In genomic region chr13:59585648-59586005, GRCm38 (mm10) we compare ENCODE assay signal across 8 mouse cellular contexts. TPM values are rescaled to one million over a fixed set of nuclear protein-coding genes. Genes with fewer than 3 reads are reported as not detected.
DNase-seq lines count a peak whose midpoint lies in the region; ATAC-seq and TF ChIP-seq lines count a peak whose summit lies in the region.

No protein-coding gene starts in this region.

- peak overlapping the region; percentile 81 for H3K4me3 ChIP-seq in kidney, embryonic 14.5 days (ENCODE audit: low read length)
- H3K4me3 ChIP-seq in ES-Bruce4 (ENCODE audit: low read depth, low read length) = peak overlapping the region; percentile 83
- H3K4me3 ChIP-seq in heart, embryonic 14.5 days (ENCODE audit: control insufficient read depth in 1 of 2, insufficient read depth in 1 of 2, low read depth in 1 of 2, low read length in 2 of 2) = peak overlapping the region; percentile 93 to 94
- H3K4me3 ChIP-seq in liver, embryonic 11.5 days (ENCODE audit: low read depth, low read length) = peak overlapping the region; percentile 93
- H3K4me3 ChIP-seq in neural tube, embryonic 13.5 days = peak overlapping the region; percentile 83

- no peak for TF ChIP-seq EP300 in ES-Bruce4 (IDR thresholded peaks at IDR 0.05; ENCODE audit: insufficient read depth, low read depth, low read length)

- H3K9ac ChIP-seq in kidney, embryonic 14.5 days (ENCODE audit: low read depth, low read length) = peak overlapping the region; percentile 80
- peak overlapping the region; percentile 87 for H3K9ac ChIP-seq in ES-Bruce4 (ENCODE audit: low read depth, poor library complexity, severe bottlenecking)
- peak overlapping the region; percentile 94 for H3K9ac ChIP-seq in heart, embryonic 14.5 days (ENCODE audit: low read length)
- peak overlapping the region; percentile 86 for H3K9ac ChIP-seq in liver, embryonic 11.5 days (ENCODE audit: low read depth, low read length)
- peak overlapping the region; percentile 90 for H3K9ac ChIP-seq in neural tube, embryonic 13.5 days

- peaks cover 20% of the 10 kb centered on the region for H3K4me1 ChIP-seq in kidney, embryonic 14.5 days (ENCODE audit: control insufficient read depth, insufficient read depth, low read length)
- H3K4me1 ChIP-seq in ES-Bruce4 (ENCODE audit: control insufficient read depth, insufficient read depth, low read length) = no peaks in the 10 kb centered on the region
- peaks cover 0 to 16% of the 10 kb centered on the region in 2 experiments; a peak in 2 of 4 replicates for H3K4me1 ChIP-seq in heart, embryonic 14.5 days (ENCODE audit: control insufficient read depth in 2 of 2, insufficient read depth in 2 of 2, low read length in 2 of 2)
- H3K4me1 ChIP-seq in liver, embryonic 11.5 days (replicated peaks; ENCODE audit: control insufficient read depth, insufficient read depth, low read length) = peaks cover 15% of the 10 kb centered on the region
- H3K4me1 ChIP-seq in neural tube, embryonic 13.5 days (replicated peaks) = peaks cover 40% of the 10 kb centered on the region

- no peak for TF ChIP-seq CTCF in ES-Bruce4 (IDR thresholded peaks at IDR 0.05; ENCODE audit: low read depth, low read length)

- peak overlapping the region; percentile 82 for H3K4me2 ChIP-seq in kidney, embryonic 14.5 days (replicated peaks; ENCODE audit: low read depth, low read length)
- H3K4me2 ChIP-seq in heart, embryonic 14.5 days (ENCODE audit: low read length) = peak overlapping the region; percentile 74
- H3K4me2 ChIP-seq in liver, embryonic 11.5 days = peak overlapping the region; percentile 96
- peak overlapping the region; percentile 89 for H3K4me2 ChIP-seq in neural tube, embryonic 13.5 days

- H3K27ac ChIP-seq in kidney, embryonic 14.5 days (ENCODE audit: low read depth, low read length) = peak overlapping the region; percentile 69; the same call in 1 of the 2 replicates
- H3K27ac ChIP-seq in ES-Bruce4 (ENCODE audit: insufficient read depth, low read length) = no peak overlapping the region
- peak overlapping the region; percentile 8 to 77 for H3K27ac ChIP-seq in heart, embryonic 14.5 days (replicated peaks in 1 of 2; ENCODE audit: control insufficient read depth in 1 of 2, insufficient read depth in 1 of 2, low read depth in 2 of 2, low read length in 2 of 2)
- H3K27ac ChIP-seq in liver, embryonic 11.5 days (ENCODE audit: low read depth, low read length) = peak overlapping the region; percentile 67
- H3K27ac ChIP-seq in neural tube, embryonic 13.5 days (replicated peaks) = peak overlapping the region; percentile 82

- TF ChIP-seq POLR2A in ES-Bruce4 (IDR thresholded peaks at IDR 0.05; ENCODE audit: insufficient read depth, low read length) = no peak

- H3K27me3 ChIP-seq in kidney, embryonic 14.5 days (ENCODE audit: control insufficient read depth, insufficient read depth, low read length) = no peaks in the 10 kb centered on the region
- no peaks in the 10 kb centered on the region for H3K27me3 ChIP-seq in ES-Bruce4 (ENCODE audit: control insufficient read depth, insufficient read depth, low read length, poor library complexity, severe bottlenecking)
- H3K27me3 ChIP-seq in heart, embryonic 14.5 days (ENCODE audit: control insufficient read depth, insufficient read depth, low read length) = no peaks in the 10 kb centered on the region
- H3K27me3 ChIP-seq in liver, embryonic 11.5 days (replicated peaks; ENCODE audit: control insufficient read depth, insufficient read depth, low read length) = no peaks in the 10 kb centered on the region
- H3K27me3 ChIP-seq in neural tube, embryonic 13.5 days = no peaks in the 10 kb centered on the region

- ATAC-seq in kidney, embryonic 14.5 days (ENCODE audit: low FRiP score, low TSS enrichment) = no peak
- no peak for ATAC-seq in heart, embryonic 14.5 days (ENCODE audit: insufficient number of reproducible peaks, insufficient read depth, low FRiP score, low read depth)
- no peak for ATAC-seq in liver, embryonic 11.5 days (replicated peaks; ENCODE audit: low FRiP score)
- ATAC-seq in neural tube, embryonic 13.5 days (ENCODE audit: low read depth) = no peak

- no peak for DNase-seq in kidney, postnatal 4 days
- peak; percentile 71 for DNase-seq in cerebellum, adult 9-11 months
- no peak for DNase-seq in liver, embryonic 11.5 days (ENCODE audit: low spot score)
- no peak for DNase-seq in adrenal gland, adult (ENCODE audit: inconsistent age in 2 of 2, low spot score in 1 of 2)

- peaks cover 27% of the 10 kb centered on the region; the same call in 1 of the 2 replicates for H3K36me3 ChIP-seq in kidney, embryonic 14.5 days (ENCODE audit: control insufficient read depth, insufficient read depth, low read length)
- peaks cover 10% of the 10 kb centered on the region for H3K36me3 ChIP-seq in ES-Bruce4 (ENCODE audit: control insufficient read depth, insufficient read depth, low read length, poor library complexity, severe bottlenecking)
- peaks cover 38% of the 10 kb centered on the region for H3K36me3 ChIP-seq in heart, embryonic 14.5 days (ENCODE audit: control insufficient read depth, insufficient read depth, low read length)
- H3K36me3 ChIP-seq in liver, embryonic 11.5 days (ENCODE audit: control insufficient read depth, insufficient read depth, low read length) = peaks cover 3% of the 10 kb centered on the region; the same call in 1 of the 2 replicates
- H3K36me3 ChIP-seq in neural tube, embryonic 13.5 days = peaks cover 34% of the 10 kb centered on the region

- no peaks in the 10 kb centered on the region for H3K9me3 ChIP-seq in kidney, embryonic 14.5 days (ENCODE audit: control insufficient read depth, low read length)
- H3K9me3 ChIP-seq in ES-Bruce4 (replicated peaks; ENCODE audit: control insufficient read depth, insufficient read depth, low read length, poor library complexity, severe bottlenecking) = no peaks in the 10 kb centered on the region
- no peaks in the 10 kb centered on the region for H3K9me3 ChIP-seq in heart, embryonic 14.5 days (ENCODE audit: control insufficient read depth, low read length)
- no peaks in the 10 kb centered on the region for H3K9me3 ChIP-seq in liver, embryonic 11.5 days (ENCODE audit: control insufficient read depth, low read length)
- H3K9me3 ChIP-seq in neural tube, embryonic 13.5 days = no peaks in the 10 kb centered on the region

- under 1% methylated on average over 28 of the region's 28 CpGs for WGBS in kidney, embryonic 14.5 days
- WGBS in heart, embryonic 14.5 days = 1% methylated on average over 22 of the region's 28 CpGs
- under 1% methylated on average over 28 of the region's 28 CpGs for WGBS in liver, embryonic 11.5 days
- under 1% methylated on average over 28 of the region's 28 CpGs for WGBS in neural tube, embryonic 13.5 days

RNA-seq across cellular contexts. Expression of gene Naa35, which starts 0.6 kb away (rescaled TPM):
- 93.0 and 101 TPM in 2 replicates for polyA plus RNA-seq in kidney, embryonic 14.5 days (2014; fragmentation: Nextera tagmentation; extraction: Ambion mirVana)
- 103 and 143 TPM in 2 replicates for polyA plus RNA-seq in ES-Bruce4 (2011; ENCODE audit: insufficient read depth, insufficient read length, low read depth, missing spikeins)
- polyA plus RNA-seq in heart, embryonic 14.5 days (2014; fragmentation: Nextera tagmentation; extraction: Ambion mirVana) = 54.4 and 70.3 TPM in 2 replicates
- polyA plus RNA-seq in liver, embryonic 11.5 days (2014; fragmentation: Nextera tagmentation; extraction: Ambion mirVana) = 53.6 and 59.7 TPM in 2 replicates
- 130 and 139 TPM in 2 replicates for polyA plus RNA-seq in neural tube, embryonic 13.5 days (2015; fragmentation: Nextera tagmentation; extraction: Ambion mirVana)

RNA-seq across cellular contexts. Expression of gene Agtpbp1, which starts 0.6 kb away (rescaled TPM):
- polyA plus RNA-seq in kidney, embryonic 14.5 days (2014; fragmentation: Nextera tagmentation; extraction: Ambion mirVana) = 17.9 and 18.6 TPM in 2 replicates
- 26.5 and 27.9 TPM in 2 replicates for polyA plus RNA-seq in ES-Bruce4 (2011; ENCODE audit: insufficient read depth, insufficient read length, low read depth, missing spikeins)
- polyA plus RNA-seq in heart, embryonic 14.5 days (2014; fragmentation: Nextera tagmentation; extraction: Ambion mirVana) = 14.9 and 15.1 TPM in 2 replicates
- polyA plus RNA-seq in liver, embryonic 11.5 days (2014; fragmentation: Nextera tagmentation; extraction: Ambion mirVana) = 15.6 and 16.9 TPM in 2 replicates
- polyA plus RNA-seq in neural tube, embryonic 13.5 days (2015; fragmentation: Nextera tagmentation; extraction: Ambion mirVana) = 64.8 and 66.2 TPM in 2 replicates
